In the genomic region with DNA sequence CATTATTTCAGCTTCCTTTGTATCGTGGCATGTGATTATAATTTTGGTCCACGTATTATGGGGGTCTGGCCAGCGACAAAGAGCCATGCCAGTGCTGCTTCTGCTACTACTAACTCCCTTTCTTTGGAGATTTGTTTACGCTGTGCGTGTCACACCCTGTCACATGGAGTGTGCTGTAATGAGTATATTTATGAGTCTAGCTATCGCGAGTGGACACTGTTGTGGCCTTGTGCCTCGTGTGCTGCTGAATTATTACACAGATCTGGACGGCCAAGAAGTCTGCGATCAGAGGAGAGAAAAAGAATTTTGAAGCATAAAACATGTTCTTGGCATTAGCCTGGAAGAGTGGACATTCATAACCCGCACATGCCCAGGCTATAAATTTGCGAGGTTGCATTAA, we compare ENCODE assay signal across 26 mouse cellular contexts. TPM values are rescaled to one million over a fixed set of nuclear protein-coding genes. Genes with fewer than 3 reads are reported as not detected.
A peak's percentile ranks its signal among the peaks of the same experiment; 100 is the strongest.
DNase-seq lines count a peak whose midpoint lies in the region; ATAC-seq and TF ChIP-seq lines count a peak whose summit lies in the region.
"Had no signal": no experiment of that assay in that cellular context is flagged by ENCODE, and none has a peak within 500 bp of the region (broad histone marks: within the 10 kb centered on the region; RNA-seq: fewer than 3 reads in every experiment).

No protein-coding gene starts in this region.

- no peak overlapping the region for H3K9ac ChIP-seq in kidney, postnatal 0 days (ENCODE audit: low read depth, low read length)
- no peak overlapping the region for H3K9ac ChIP-seq in lung, embryonic 14.5 days
- no peak overlapping the region for H3K9ac ChIP-seq in neural tube, embryonic 13.5 days
- H3K9ac ChIP-seq in hindbrain, embryonic 16.5 days (ENCODE audit: low read depth, low read length): no peak overlapping the region
- H3K9ac ChIP-seq: forebrain, embryonic 13.5 days; heart, embryonic 12.5 days; heart, embryonic 15.5 days; hindbrain, embryonic 13.5 days had no signal

- WGBS in kidney, postnatal 0 days: 51% methylated on average over 12 of the region's 12 CpGs
- 44% methylated on average over 12 of the region's 12 CpGs for WGBS in lung, embryonic 14.5 days
- WGBS in neural tube, embryonic 13.5 days: 39% methylated on average over 12 of the region's 12 CpGs
- 76% methylated on average over 12 of the region's 12 CpGs for WGBS in hindbrain, embryonic 16.5 days

- no peaks in the 10 kb centered on the region for H3K4me1 ChIP-seq in kidney, postnatal 0 days (replicated peaks; ENCODE audit: insufficient read depth, low read length)
- H3K4me1 ChIP-seq in lung, embryonic 14.5 days (ENCODE audit: insufficient read depth): no peaks in the 10 kb centered on the region; the same call in 1 of the 2 replicates
- H3K4me1 ChIP-seq in neural tube, embryonic 13.5 days (replicated peaks): peaks cover 34% of the 10 kb centered on the region
- H3K4me1 ChIP-seq in hindbrain, embryonic 16.5 days (ENCODE audit: control insufficient read depth, insufficient read depth, low read depth, low read length): no peaks in the 10 kb centered on the region
- H3K4me1 ChIP-seq: forebrain, embryonic 10.5 days; forebrain, embryonic 13.5 days; heart, embryonic 12.5 days; heart, embryonic 15.5 days; hindbrain, embryonic 10.5 days; hindbrain, embryonic 13.5 days had no signal

- no peaks in the 10 kb centered on the region for H3K27me3 ChIP-seq in kidney, postnatal 0 days (ENCODE audit: insufficient read depth, low read length)
- H3K27me3 ChIP-seq in lung, embryonic 14.5 days (ENCODE audit: insufficient read depth, low read length): no peaks in the 10 kb centered on the region
- no peaks in the 10 kb centered on the region for H3K27me3 ChIP-seq in neural tube, embryonic 13.5 days
- no peaks in the 10 kb centered on the region for H3K27me3 ChIP-seq in hindbrain, embryonic 16.5 days (replicated peaks; ENCODE audit: control insufficient read depth, insufficient read depth, low read length)
- H3K27me3 ChIP-seq: forebrain, embryonic 13.5 days; heart, embryonic 15.5 days; hindbrain, embryonic 13.5 days had no signal

- H3K36me3 ChIP-seq in kidney, postnatal 0 days (ENCODE audit: insufficient read depth, low read length): no peaks in the 10 kb centered on the region
- H3K36me3 ChIP-seq in lung, embryonic 14.5 days (ENCODE audit: insufficient read depth): no peaks in the 10 kb centered on the region
- H3K36me3 ChIP-seq in neural tube, embryonic 13.5 days: no peaks in the 10 kb centered on the region
- H3K36me3 ChIP-seq in hindbrain, embryonic 16.5 days (ENCODE audit: control insufficient read depth, insufficient read depth, low read length): no peaks in the 10 kb centered on the region
- H3K36me3 ChIP-seq: forebrain, embryonic 10.5 days; heart, embryonic 12.5 days; heart, embryonic 15.5 days; hindbrain, embryonic 10.5 days; hindbrain, embryonic 13.5 days had no signal

- no peak overlapping the region for H3K27ac ChIP-seq in kidney, postnatal 0 days
- H3K27ac ChIP-seq in lung, embryonic 14.5 days (ENCODE audit: low read depth): no peak overlapping the region
- no peak overlapping the region for H3K27ac ChIP-seq in neural tube, embryonic 13.5 days (replicated peaks)
- no peak overlapping the region for H3K27ac ChIP-seq in hindbrain, embryonic 16.5 days (ENCODE audit: low read depth, low read length)
- H3K27ac ChIP-seq: forebrain, embryonic 10.5 days; forebrain, embryonic 13.5 days; heart, embryonic 15.5 days; hindbrain, embryonic 10.5 days; hindbrain, embryonic 13.5 days; hindbrain, postnatal 0 days had no signal

- TF ChIP-seq CTCF in kidney, postnatal 0 days (IDR thresholded peaks at IDR 0.05; ENCODE audit: low read depth): no peak
- no peak for TF ChIP-seq CTCF in lung, embryonic 14.5 days (IDR thresholded peaks at IDR 0.05; ENCODE audit: low read depth)

- no peaks in the 10 kb centered on the region for H3K9me3 ChIP-seq in kidney, postnatal 0 days (replicated peaks; ENCODE audit: low read length)
- H3K9me3 ChIP-seq in lung, embryonic 14.5 days (ENCODE audit: low read depth, low read length): no peaks in the 10 kb centered on the region
- H3K9me3 ChIP-seq in neural tube, embryonic 13.5 days: no peaks in the 10 kb centered on the region
- H3K9me3 ChIP-seq in hindbrain, embryonic 16.5 days (ENCODE audit: control insufficient read depth, low read length): no peaks in the 10 kb centered on the region
- H3K9me3 ChIP-seq: forebrain, embryonic 10.5 days; forebrain, embryonic 13.5 days; heart, embryonic 12.5 days; heart, embryonic 15.5 days; hindbrain, embryonic 10.5 days; hindbrain, embryonic 13.5 days had no signal

- H3K4me3 ChIP-seq in kidney, postnatal 0 days (replicated peaks; ENCODE audit: low read depth, low read length): no peak overlapping the region
- no peak overlapping the region for H3K4me3 ChIP-seq in lung, embryonic 14.5 days (ENCODE audit: low read depth, low read length)
- H3K4me3 ChIP-seq in neural tube, embryonic 13.5 days: no peak overlapping the region
- no peak overlapping the region for H3K4me3 ChIP-seq in hindbrain, embryonic 16.5 days (ENCODE audit: low read length)
- H3K4me3 ChIP-seq: forebrain, embryonic 10.5 days; forebrain, embryonic 13.5 days; heart, embryonic 12.5 days; heart, embryonic 15.5 days; hindbrain, embryonic 10.5 days; hindbrain, embryonic 13.5 days had no signal

- H3K4me2 ChIP-seq in kidney, postnatal 0 days (ENCODE audit: low read length): no peak overlapping the region
- H3K4me2 ChIP-seq in lung, embryonic 14.5 days: no peak overlapping the region
- H3K4me2 ChIP-seq in neural tube, embryonic 13.5 days: no peak overlapping the region
- no peak overlapping the region for H3K4me2 ChIP-seq in hindbrain, embryonic 16.5 days (ENCODE audit: low read length)
- H3K4me2 ChIP-seq: forebrain, embryonic 13.5 days; heart, embryonic 12.5 days; heart, embryonic 15.5 days; hindbrain, embryonic 13.5 days had no signal

- peak; percentile 9 for DNase-seq in adrenal gland, postnatal 14 days
- DNase-seq in adrenal gland, adult 18-20 months (ENCODE audit: low spot score in 2 of 2): no peak
- DNase-seq in kidney, postnatal 0 days (ENCODE audit: low spot score): peak; percentile 49
- DNase-seq in kidney, postnatal 14 days: no peak
- peak; percentile 42 for DNase-seq in lung, embryonic 14.5 days
- no peak for DNase-seq in lung, postnatal 4 days
- DNase-seq: adrenal gland, adult 2 months; adrenal gland, postnatal 25 days; cerebellum, adult 11-12 months; cerebellum, adult 9-10 months; cerebellum, postnatal 14 days; gastrocnemius, postnatal 10 days; gastrocnemius, postnatal 36 days; heart, postnatal 10 days; heart, postnatal 36 days had no signal

- ATAC-seq in kidney, postnatal 0 days (replicated peaks; ENCODE audit: low FRiP score, low read depth): no peak
- ATAC-seq in lung, embryonic 14.5 days (ENCODE audit: insufficient read depth): peak; percentile 38; the same call in 1 of the 2 replicates
- 0 out of 2 replicates have a peak, but pooled peaks have one; percentile 48 for ATAC-seq in neural tube, embryonic 13.5 days (ENCODE audit: low read depth)
- ATAC-seq in hindbrain, embryonic 16.5 days: no peak
- ATAC-seq: forebrain, embryonic 13.5 days; forebrain, embryonic 16.5 days; hindbrain, postnatal 0 days; Patski had no signal

RNA-seq across cellular contexts. Expression of a gene that starts 37.7 kb away (rescaled TPM):
- total RNA-seq in adrenal gland, postnatal 14 days (2021): 41.1 and 46.0 TPM in 2 replicates
- 10 to 100 TPM; 43.6 to 59.0 TPM for total RNA-seq in adrenal gland, adult 18-20 months (2021)
- polyA plus RNA-seq in kidney, postnatal 0 days (2015; fragmentation: Nextera tagmentation; extraction: Ambion mirVana): 35.6 and 37.0 TPM in 2 replicates
- 61.2 and 67.4 TPM in 2 replicates for polyA plus RNA-seq in lung, embryonic 14.5 days (2014; fragmentation: Nextera tagmentation; extraction: Ambion mirVana)
- polyA plus RNA-seq in neural tube, embryonic 13.5 days (2015; fragmentation: Nextera tagmentation; extraction: Ambion mirVana): 37.0 and 44.6 TPM in 2 replicates
- polyA plus RNA-seq in hindbrain, embryonic 16.5 days (2015; fragmentation: Nextera tagmentation; extraction: Ambion mirVana): 23.8 and 30.3 TPM in 2 replicates

Comparison
In these comparisons a context has a peak if more than half of its experiments do, and no peak if none do; other contexts are left out.
1. DNase-seq: peak in adrenal gland, postnatal 14 days (single experiment), kidney, postnatal 0 days (single experiment) and lung, embryonic 14.5 days (single experiment); none in adrenal gland, adult 18-20 months (0 of 2), kidney, postnatal 14 days (single experiment) and lung, postnatal 4 days (0 of 2).
2. ATAC-seq: peak in lung, embryonic 14.5 days (single experiment) and neural tube, embryonic 13.5 days (single experiment); none in kidney, postnatal 0 days (single experiment) and hindbrain, embryonic 16.5 days (single experiment).